ENCODE assay signal across 9 mouse cellular contexts in genomic region chr5:101664423-101664921, GRCm38 (mm10). TPM values are rescaled to one million over a fixed set of nuclear protein-coding genes. Genes with fewer than 3 reads are reported as not detected.
DNase-seq lines count a peak whose midpoint lies in the region; ATAC-seq and TF ChIP-seq lines count a peak whose summit lies in the region.
"Had no signal": no experiment of that assay in that cellular context is flagged by ENCODE, and none has a peak within 500 bp of the region (broad histone marks: within the 10 kb centered on the region; RNA-seq: fewer than 3 reads in every experiment).

No protein-coding gene starts in this region.

- TF ChIP-seq CTCF in E14TG2a.4 (conservative IDR thresholded peaks at IDR 0.05; ENCODE audit: low read length): no peak

- no peak for ATAC-seq in forebrain, embryonic 13.5 days
- ATAC-seq in limb, embryonic 12.5 days (ENCODE audit: insufficient number of reproducible peaks, insufficient read depth, low FRiP score, low TSS enrichment, low read depth): no peak
- no peak for ATAC-seq in activated CD4-positive, CD25-positive, alpha-beta regulatory T cell, adult 4 months

- no peak overlapping the region; the same call in 1 of the 2 replicates for H3K9ac ChIP-seq in forebrain, embryonic 13.5 days
- no peak overlapping the region for H3K9ac ChIP-seq in limb, embryonic 12.5 days (replicated peaks)

- peaks cover 39% of the 10 kb centered on the region for H3K4me1 ChIP-seq in E14TG2a.4 (replicated peaks; ENCODE audit: low read depth, low read length)
- H3K4me1 ChIP-seq in forebrain, embryonic 13.5 days: peaks cover 28% of the 10 kb centered on the region
- H3K4me1 ChIP-seq in limb, embryonic 12.5 days (replicated peaks): peaks cover 25% of the 10 kb centered on the region

- peak; percentile 29 for DNase-seq in adrenal gland, postnatal 14 days
- no peak for DNase-seq in adrenal gland, postnatal 4 days (ENCODE audit: low spot score in 2 of 2)
- DNase-seq in retina, embryonic 14.5 days (ENCODE audit: low spot score): peak; percentile 54
- DNase-seq in cerebellum, adult 8-10 months: no peak

- H3K9me3 ChIP-seq in E14TG2a.4 (ENCODE audit: low read length): no peaks in the 10 kb centered on the region
- no peaks in the 10 kb centered on the region for H3K9me3 ChIP-seq in forebrain, embryonic 13.5 days (replicated peaks)
- H3K9me3 ChIP-seq in limb, embryonic 12.5 days: no peaks in the 10 kb centered on the region

- peak overlapping the region; percentile 77 for H3K4me3 ChIP-seq in E14TG2a.4 (replicated peaks; ENCODE audit: low read length)
- H3K4me3 ChIP-seq in forebrain, embryonic 13.5 days: peak overlapping the region; percentile 35
- peak overlapping the region; percentile 45 for H3K4me3 ChIP-seq in limb, embryonic 12.5 days (replicated peaks)

- no peaks in the 10 kb centered on the region for H3K36me3 ChIP-seq in E14TG2a.4 (ENCODE audit: insufficient read depth, low read length)
- no peaks in the 10 kb centered on the region for H3K36me3 ChIP-seq in forebrain, embryonic 13.5 days (ENCODE audit: poor library complexity, severe bottlenecking)
- H3K36me3 ChIP-seq in limb, embryonic 12.5 days: no peaks in the 10 kb centered on the region

- H3K27me3 ChIP-seq in E14TG2a.4 (ENCODE audit: insufficient read depth, low read length): peaks cover 95% of the 10 kb centered on the region
- peaks cover 100% of the 10 kb centered on the region for H3K27me3 ChIP-seq in forebrain, embryonic 13.5 days
- peaks cover 94% of the 10 kb centered on the region for H3K27me3 ChIP-seq in limb, embryonic 12.5 days

- under 1% methylated on average over 64 of the region's 64 CpGs for WGBS in forebrain, embryonic 13.5 days
- under 1% methylated on average over 64 of the region's 64 CpGs for WGBS in limb, embryonic 12.5 days

- peak overlapping the region; percentile 62 for H3K4me2 ChIP-seq in forebrain, embryonic 13.5 days
- peak overlapping the region; percentile 73 for H3K4me2 ChIP-seq in limb, embryonic 12.5 days

- H3K27ac ChIP-seq in forebrain, embryonic 13.5 days: no peak overlapping the region
- no peak overlapping the region for H3K27ac ChIP-seq in limb, embryonic 12.5 days

RNA-seq across cellular contexts. Expression of gene Nkx6-1, which starts 0.3 kb away (rescaled TPM):
- 0.15 TPM in 1 of 2 replicates, not detected in the other for total RNA-seq in adrenal gland, postnatal 14 days (2021)
- total RNA-seq in adrenal gland, postnatal 4 days (2021): 1 to 10 TPM in 1 of 2 experiments, not detected in 1; 1.8 TPM
- polyA plus RNA-seq in forebrain, embryonic 13.5 days (2015; fragmentation: Nextera tagmentation; extraction: Ambion mirVana): 0.19 and 0.22 TPM in 2 replicates
- 0.13 TPM in 1 of 2 replicates, not detected in the other for polyA plus RNA-seq in limb, embryonic 12.5 days (2016; fragmentation: Nextera tagmentation; extraction: Ambion mirVana)
- not detected for polyA plus RNA-seq in activated CD4-positive, CD25-positive, alpha-beta regulatory T cell, adult 4 months (2017; shearing (Covaris generic))
- total RNA-seq: common myeloid progenitor, adult 5-6 weeks had no signal

Comparison
In these comparisons a context has a peak if more than half of its experiments do, and no peak if none do; other contexts are left out.
1. DNase-seq: peak in adrenal gland, postnatal 14 days (single experiment) and retina, embryonic 14.5 days (single experiment); none in adrenal gland, postnatal 4 days (0 of 2) and cerebellum, adult 8-10 months (single experiment).
2. Peak in every context shown above with its lines, with median percentiles within 50 percentile points of each other: H3K4me3 ChIP-seq.